Mouse (Mus musculus) kidney, adult 2 months (tissue): ENCODE data around the gene Fli1.

Experiments
- CTCF ChIP-seq: fragments of 200-500 bp; conservative IDR thresholded peaks from 2 replicates; pipeline ENCODE4 v1.5.1; 2011; ENCODE audit warnings: low read depth, mild to moderate bottlenecking, control low read depth, low read length, moderate library complexity, mixed read lengths; ENCODE audit not compliant: insufficient read depth, insufficient read length
- POLR2A ChIP-seq: fragments of 200-500 bp; IDR thresholded peaks from one replicate; pipeline ENCODE4 v1.6.1; 2011; ENCODE audit warnings: low read depth, low read length, control low read depth

- TF ChIP-seq CTCF (no peak), POLR2A (no peak)
Observed at GRCm38 (mm10) chr9:32537706-32538105, 5.0 kb downstream of the Fli1 start.
